Mouse (Mus musculus): ENCODE results near the gene Gm11444.

- TF ChIP-seq CTCF (IDR thresholded peaks at IDR 0.05; ENCODE audit: low read depth) (no peak), EP300 (optimal IDR thresholded peaks at IDR 0.05) (no peak)
These were observed 4.2 kb downstream of the Gm11444 start for GRCm38 (mm10) chr11:85845921-85846320.
